Mouse (Mus musculus) erythroblast, embryonic 14.5 days (primary cell): ENCODE measurements around the gene Psmb9.

ENCODE experiments used
- GATA1 ChIP-seq: IDR thresholded peaks from 2 replicates; pipeline ENCODE4 v1.6.1; 2012; ENCODE audit warnings: low read length, inconsistent platforms, mixed read lengths
- TAL1 ChIP-seq: IDR thresholded peaks from 3 replicates; pipeline ENCODE4 v1.6.1; 2012; ENCODE audit warnings: low read length, inconsistent platforms, mixed read lengths

- TF ChIP-seq TAL1 (no peak), GATA1 (no peak)
Observed at GRCm38 (mm10) chr17:34206731-34207130, 19.2 kb upstream of the Psmb9 start.
